Mouse (Mus musculus): ENCODE results near the gene Olfr479. TPM values are rescaled to one million over a fixed set of nuclear protein-coding genes. Genes with fewer than 3 reads are reported as not detected.
"Not testable (repeated sequence)": the region's sequence is repeated elsewhere in the genome, so short reads cannot be mapped to it uniquely, and the experiment has no call there.

Olfr479 gene
- polyA plus RNA-seq (2015; fragmentation: Nextera tagmentation; extraction: Ambion mirVana): not detected in 2 replicates

DNA sequence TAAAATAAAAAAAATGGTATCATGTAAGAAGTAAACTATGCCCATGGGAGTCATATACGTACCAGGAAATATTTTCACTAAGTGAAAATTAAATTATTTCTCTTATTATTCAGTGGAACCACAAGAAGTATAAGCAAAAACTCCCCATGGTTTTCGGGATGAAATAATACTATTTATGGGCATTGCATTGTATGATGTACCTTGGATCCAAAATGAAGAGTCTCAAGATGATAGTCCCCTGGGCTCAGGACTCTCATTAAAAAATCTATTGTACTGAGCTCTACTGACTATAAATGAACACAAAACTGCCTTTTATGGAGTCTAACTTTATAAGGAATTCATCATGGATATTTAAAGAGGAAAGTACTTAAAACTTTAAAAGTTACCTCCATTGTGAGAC is at the start of gene Olfr479:
Gene Olfr479, plus strand, starts transcription at position 301 of the 400 bp plus-strand sequence.
- WGBS (ENCODE audit: insufficient replicate concordance): 82% methylated on average over 2 of the region's 2 CpGs
- TF ChIP-seq EP300 (IDR thresholded peaks at IDR 0.05; ENCODE audit: low read depth): no peak
- TF ChIP-seq CTCF (IDR thresholded peaks at IDR 0.05; ENCODE audit: low read depth): no peak
- Histone ChIP-seq H3K4me2 (ENCODE audit: low read depth, low read length) (no peak within 1 kb of the TSS), H3K4me1 (ENCODE audit: insufficient read depth) (no peaks in the 10 kb centered on the region), H3K27me3 (ENCODE audit: insufficient read depth, low read length) (no peaks in the 10 kb centered on the region), H3K4me3 (ENCODE audit: low read depth, low read length) (no peak within 1 kb of the TSS), H3K9ac (replicated peaks) (no peak within 1 kb of the TSS), H3K9me3 (ENCODE audit: low read length) (no peaks in the 10 kb centered on the region), H3K27ac (ENCODE audit: low read depth) (no peak within 1 kb of the TSS), H3K36me3 (replicated peaks; ENCODE audit: insufficient read depth, low read length) (no peaks in the 10 kb centered on the region)
- ATAC-seq: no peak
- no peak for DNase-seq

DNA sequence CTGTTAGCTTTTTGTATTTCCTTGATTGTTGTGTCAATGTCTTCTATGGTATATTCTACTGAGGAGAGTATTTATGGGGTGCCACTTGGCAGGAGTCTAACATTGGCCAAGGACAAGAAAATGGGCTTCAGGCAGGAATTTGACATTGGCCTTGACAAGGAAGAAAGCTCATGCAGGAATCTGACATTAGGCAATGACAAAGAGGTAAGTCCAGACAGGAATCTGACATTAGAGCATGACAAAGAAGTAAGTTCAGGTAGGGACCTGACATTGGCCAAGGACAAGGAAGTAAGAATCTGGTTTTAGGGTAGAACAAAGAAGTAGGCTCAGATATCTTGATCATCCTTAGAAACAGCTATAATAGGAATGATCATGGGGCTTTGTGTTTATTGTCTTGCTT is 36.2 kb upstream of the Olfr479 start:
- not testable (repeated sequence) for H3K4me3 ChIP-seq (ENCODE audit: low read depth, low read length); H3K9me3 ChIP-seq (ENCODE audit: low read length); H3K4me1 ChIP-seq (ENCODE audit: insufficient read depth); H3K9ac ChIP-seq (replicated peaks); DNase-seq; H3K4me2 ChIP-seq (ENCODE audit: low read depth, low read length); H3K36me3 ChIP-seq (replicated peaks; ENCODE audit: insufficient read depth, low read length); ATAC-seq; H3K27ac ChIP-seq (ENCODE audit: low read depth); H3K27me3 ChIP-seq (ENCODE audit: insufficient read depth, low read length)

DNA sequence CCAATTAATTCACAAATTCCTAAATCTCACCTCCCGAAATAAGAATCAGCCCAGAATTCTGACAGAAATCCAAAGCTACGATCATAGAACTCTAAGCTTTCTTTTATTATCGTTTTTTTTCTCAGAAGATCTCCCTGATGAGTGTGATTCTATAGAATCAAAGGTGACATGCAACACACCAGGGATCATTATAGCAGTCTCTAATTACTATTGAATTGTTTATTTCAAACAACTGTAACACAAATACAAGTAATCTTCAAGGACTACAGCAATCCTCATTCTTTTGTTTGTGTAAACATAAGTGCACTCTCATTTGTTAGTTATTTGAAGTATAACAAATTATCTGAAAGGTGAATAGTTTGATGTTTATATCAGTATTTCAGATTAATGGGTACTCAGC is 16.6 kb upstream of the Olfr479 start, which contains the start of gene Olfr478:
Gene Olfr478, minus strand, starts transcription at position 101 of the 400 bp plus-strand sequence.
- H3K36me3 ChIP-seq (replicated peaks; ENCODE audit: insufficient read depth, low read length): no peaks in the 10 kb centered on the region
- no peak within 1 kb of the TSS for H3K4me3 ChIP-seq (ENCODE audit: low read depth, low read length)
- WGBS (ENCODE audit: insufficient replicate concordance): 57% methylated on average over 3 of the region's 3 CpGs
- TF ChIP-seq CTCF (IDR thresholded peaks at IDR 0.05; ENCODE audit: low read depth): no peak
- no peak for TF ChIP-seq EP300 (IDR thresholded peaks at IDR 0.05; ENCODE audit: low read depth)
- H3K9ac ChIP-seq (replicated peaks): no peak within 1 kb of the TSS
- no peaks in the 10 kb centered on the region for H3K27me3 ChIP-seq (ENCODE audit: insufficient read depth, low read length)
- H3K4me2 ChIP-seq (ENCODE audit: low read depth, low read length): no peak within 1 kb of the TSS
- no peak for DNase-seq
- H3K4me1 ChIP-seq (ENCODE audit: insufficient read depth): no peaks in the 10 kb centered on the region
- H3K27ac ChIP-seq (ENCODE audit: low read depth): no peak within 1 kb of the TSS
- no peak for ATAC-seq
- 0 out of 2 replicates have a peak, but pooled peaks cover 3% of the 10 kb centered on the region for H3K9me3 ChIP-seq (ENCODE audit: low read length)

DNA sequence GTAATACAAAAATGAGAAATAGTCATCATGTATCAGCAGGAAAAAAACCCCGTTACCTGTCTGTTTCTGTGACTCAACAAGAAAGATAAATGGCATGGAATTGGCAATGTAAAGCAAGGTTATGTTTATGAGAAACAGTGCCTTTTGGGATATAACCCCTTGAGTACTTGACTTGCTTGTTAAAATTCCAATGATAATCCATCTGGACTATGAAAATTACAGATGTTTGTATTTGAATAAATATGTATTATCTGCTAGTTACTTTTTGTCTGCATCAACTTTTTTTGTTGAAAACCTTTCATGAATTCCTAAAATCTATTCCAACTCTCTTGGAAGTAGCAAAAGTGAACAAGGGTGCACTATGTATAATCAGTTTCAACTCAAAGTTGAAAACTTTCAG is 16.8 kb downstream of the Olfr479 start, which contains the start of gene Olfr480:
Gene Olfr480, minus strand, starts transcription at position 101 of the 400 bp plus-strand sequence.
- Histone ChIP-seq H3K9ac (replicated peaks) (no peak within 1 kb of the TSS), H3K27ac (ENCODE audit: low read depth) (no peak within 1 kb of the TSS), H3K4me3 (ENCODE audit: low read depth, low read length) (no peak within 1 kb of the TSS), H3K9me3 (ENCODE audit: low read length) (no peaks in the 10 kb centered on the region), H3K4me1 (ENCODE audit: insufficient read depth) (no peaks in the 10 kb centered on the region), H3K36me3 (replicated peaks; ENCODE audit: insufficient read depth, low read length) (no peaks in the 10 kb centered on the region), H3K27me3 (ENCODE audit: insufficient read depth, low read length) (no peaks in the 10 kb centered on the region), H3K4me2 (ENCODE audit: low read depth, low read length) (no peak within 1 kb of the TSS)
- WGBS (ENCODE audit: insufficient replicate concordance): 57% methylated on average over 1 of the region's 1 CpGs
- TF ChIP-seq CTCF (IDR thresholded peaks at IDR 0.05; ENCODE audit: low read depth) (no peak), EP300 (IDR thresholded peaks at IDR 0.05; ENCODE audit: low read depth) (no peak)
- no peak for ATAC-seq
- no peak for DNase-seq

DNA sequence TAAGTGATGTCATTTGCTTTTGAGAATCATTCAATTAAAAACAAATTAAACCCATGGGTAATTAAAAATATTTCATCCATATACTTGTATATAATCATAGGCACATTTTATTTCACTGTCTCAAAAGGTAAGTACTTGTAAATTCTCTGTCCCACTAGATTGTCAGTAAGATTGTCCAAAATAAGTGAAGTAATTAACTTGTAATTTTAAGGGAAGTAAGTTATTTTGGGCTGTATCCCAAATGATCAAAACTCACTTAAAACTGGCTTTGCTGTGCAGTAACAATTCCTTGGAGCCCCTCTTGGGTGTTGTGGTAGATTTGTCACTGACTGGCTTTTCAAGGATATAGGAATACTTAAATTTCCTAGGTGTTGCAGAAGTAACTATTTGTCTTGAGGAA is 29.1 kb downstream of the Olfr479 start, which contains the start of gene Olfr481:
Gene Olfr481, plus strand, starts transcription at position 301 of the 400 bp plus-strand sequence.
- Histone ChIP-seq H3K27ac (ENCODE audit: low read depth) (no peak within 1 kb of the TSS), H3K9me3 (ENCODE audit: low read length) (no peaks in the 10 kb centered on the region), H3K4me1 (ENCODE audit: insufficient read depth) (no peaks in the 10 kb centered on the region), H3K27me3 (ENCODE audit: insufficient read depth, low read length) (no peaks in the 10 kb centered on the region), H3K9ac (replicated peaks) (no peak within 1 kb of the TSS), H3K36me3 (replicated peaks; ENCODE audit: insufficient read depth, low read length) (no peaks in the 10 kb centered on the region), H3K4me2 (ENCODE audit: low read depth, low read length) (no peak within 1 kb of the TSS), H3K4me3 (ENCODE audit: low read depth, low read length) (no peak within 1 kb of the TSS)
- no peak for TF ChIP-seq CTCF (IDR thresholded peaks at IDR 0.05; ENCODE audit: low read depth)
- no peak for TF ChIP-seq EP300 (IDR thresholded peaks at IDR 0.05; ENCODE audit: low read depth)
- ATAC-seq (no peak), DNase-seq (no peak)

DNA sequence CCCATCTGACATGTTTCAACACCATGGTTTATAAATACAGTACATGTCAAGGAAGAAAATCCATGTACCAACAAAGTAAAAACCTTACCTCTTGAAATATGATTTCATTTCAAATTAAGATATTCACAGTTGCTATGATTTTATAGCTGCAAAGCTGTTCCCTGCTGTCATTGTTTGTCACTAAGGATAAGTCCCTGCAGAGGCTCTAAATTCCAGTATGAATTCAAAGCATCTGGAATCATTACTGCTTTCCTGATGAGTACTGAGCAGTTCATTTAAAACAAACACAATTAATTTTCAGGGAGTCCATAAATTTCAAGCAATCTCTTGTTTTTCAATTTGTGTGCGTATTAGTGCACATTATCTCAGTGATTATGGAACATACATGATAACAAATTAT is 47.0 kb downstream of the Olfr479 start, which contains the start of gene Olfr482:
Gene Olfr482, minus strand, starts transcription at position 101 of the 400 bp plus-strand sequence.
- WGBS (ENCODE audit: insufficient replicate concordance): 68% methylated on average over 1 of the region's 1 CpGs
- no peak for DNase-seq
- no peak within 1 kb of the TSS for H3K4me3 ChIP-seq (ENCODE audit: low read depth, low read length)
- H3K4me1 ChIP-seq (ENCODE audit: insufficient read depth): no peaks in the 10 kb centered on the region
- no peak within 1 kb of the TSS for H3K9ac ChIP-seq (replicated peaks)
- H3K4me2 ChIP-seq (ENCODE audit: low read depth, low read length): no peak within 1 kb of the TSS
- no peaks in the 10 kb centered on the region for H3K9me3 ChIP-seq (ENCODE audit: low read length)
- no peaks in the 10 kb centered on the region for H3K27me3 ChIP-seq (ENCODE audit: insufficient read depth, low read length)
- no peak within 1 kb of the TSS for H3K27ac ChIP-seq (ENCODE audit: low read depth)
- TF ChIP-seq EP300 (IDR thresholded peaks at IDR 0.05; ENCODE audit: low read depth) (no peak), CTCF (IDR thresholded peaks at IDR 0.05; ENCODE audit: low read depth) (no peak)
- no peaks in the 10 kb centered on the region for H3K36me3 ChIP-seq (replicated peaks; ENCODE audit: insufficient read depth, low read length)
- no peak for ATAC-seq

DNA sequence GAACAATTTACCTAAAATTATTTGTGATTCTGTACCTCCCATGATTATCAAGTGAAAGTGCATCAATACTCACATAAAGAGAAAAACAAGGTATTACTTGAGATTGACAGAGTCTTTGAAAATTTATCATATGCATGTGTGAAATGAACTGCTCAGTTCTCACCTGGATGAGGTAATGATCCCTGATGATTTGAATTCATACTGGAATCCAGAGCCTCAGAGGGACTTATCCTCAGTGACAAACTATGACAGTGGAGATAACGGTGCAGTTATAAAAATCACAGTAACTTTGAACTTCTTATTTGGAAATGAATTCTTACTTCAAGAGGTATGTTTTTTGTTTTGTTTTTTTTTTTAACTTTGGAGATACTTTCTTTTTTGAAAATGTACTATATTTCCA is 50.1 kb downstream of the Olfr479 start, which contains the start of gene Olfr483:
Gene Olfr483, plus strand, starts transcription at position 301 of the 400 bp plus-strand sequence.
- no peaks in the 10 kb centered on the region for H3K36me3 ChIP-seq (replicated peaks; ENCODE audit: insufficient read depth, low read length)
- no peak for ATAC-seq
- no peak for DNase-seq
- H3K4me1 ChIP-seq (ENCODE audit: insufficient read depth): no peaks in the 10 kb centered on the region
- H3K9ac ChIP-seq (replicated peaks): no peak within 1 kb of the TSS
- WGBS (ENCODE audit: insufficient replicate concordance): 76% methylated on average over 1 of the region's 1 CpGs
- no peak within 1 kb of the TSS for H3K27ac ChIP-seq (ENCODE audit: low read depth)
- H3K9me3 ChIP-seq (ENCODE audit: low read length): no peaks in the 10 kb centered on the region
- H3K27me3 ChIP-seq (ENCODE audit: insufficient read depth, low read length): no peaks in the 10 kb centered on the region
- H3K4me3 ChIP-seq (ENCODE audit: low read depth, low read length): no peak within 1 kb of the TSS
- H3K4me2 ChIP-seq (ENCODE audit: low read depth, low read length): no peak within 1 kb of the TSS
- no peak for TF ChIP-seq EP300 (IDR thresholded peaks at IDR 0.05; ENCODE audit: low read depth)
- TF ChIP-seq CTCF (IDR thresholded peaks at IDR 0.05; ENCODE audit: low read depth): no peak

Other genes with a start within 250 kb of the Olfr479 start
- not detected in 2 replicates for gene Ovch2, start 249.5 kb upstream of the Olfr479 start, polyA plus RNA-seq (2015; fragmentation: Nextera tagmentation; extraction: Ambion mirVana)
- not detected in 2 replicates for gene Olfr467, start 238.4 kb upstream of the Olfr479 start, polyA plus RNA-seq (2015; fragmentation: Nextera tagmentation; extraction: Ambion mirVana)
- not detected in 2 replicates for gene Olfr469, start 225.2 kb upstream of the Olfr479 start, polyA plus RNA-seq (2015; fragmentation: Nextera tagmentation; extraction: Ambion mirVana)
- not detected in 2 replicates for gene Olfr470, start 203.2 kb upstream of the Olfr479 start, polyA plus RNA-seq (2015; fragmentation: Nextera tagmentation; extraction: Ambion mirVana)
- gene Olfr472, start 152.8 kb upstream of the Olfr479 start, polyA plus RNA-seq (2015; fragmentation: Nextera tagmentation; extraction: Ambion mirVana): not detected in 2 replicates
- not detected in 2 replicates for gene Olfr473, start 120.2 kb upstream of the Olfr479 start, polyA plus RNA-seq (2015; fragmentation: Nextera tagmentation; extraction: Ambion mirVana)
- gene Olfr474, start 96.0 kb upstream of the Olfr479 start, polyA plus RNA-seq (2015; fragmentation: Nextera tagmentation; extraction: Ambion mirVana): not detected in 2 replicates
- not detected in 2 replicates for gene Olfr476, start 85.9 kb upstream of the Olfr479 start, polyA plus RNA-seq (2015; fragmentation: Nextera tagmentation; extraction: Ambion mirVana)
- not detected in 2 replicates for gene Olfr477, start 64.0 kb upstream of the Olfr479 start, polyA plus RNA-seq (2015; fragmentation: Nextera tagmentation; extraction: Ambion mirVana)
- gene Olfr478, start 16.7 kb upstream of the Olfr479 start, polyA plus RNA-seq (2015; fragmentation: Nextera tagmentation; extraction: Ambion mirVana): not detected in 2 replicates
- gene Olfr480, start 16.7 kb downstream of the Olfr479 start, polyA plus RNA-seq (2015; fragmentation: Nextera tagmentation; extraction: Ambion mirVana): not detected in 2 replicates
- gene Olfr481, start 29.2 kb downstream of the Olfr479 start, polyA plus RNA-seq (2015; fragmentation: Nextera tagmentation; extraction: Ambion mirVana): not detected in 2 replicates
- gene Olfr482, start 46.9 kb downstream of the Olfr479 start, polyA plus RNA-seq (2015; fragmentation: Nextera tagmentation; extraction: Ambion mirVana): not detected in 2 replicates
- not detected in 2 replicates for gene Olfr483, start 50.2 kb downstream of the Olfr479 start, polyA plus RNA-seq (2015; fragmentation: Nextera tagmentation; extraction: Ambion mirVana)
- not detected in 2 replicates for gene Olfr484, start 76.8 kb downstream of the Olfr479 start, polyA plus RNA-seq (2015; fragmentation: Nextera tagmentation; extraction: Ambion mirVana)
- not detected in 2 replicates for gene Olfr485, start 109.2 kb downstream of the Olfr479 start, polyA plus RNA-seq (2015; fragmentation: Nextera tagmentation; extraction: Ambion mirVana)
- not detected in 2 replicates for gene Olfr486, start 122.0 kb downstream of the Olfr479 start, polyA plus RNA-seq (2015; fragmentation: Nextera tagmentation; extraction: Ambion mirVana)
- gene Olfr487, start 163.9 kb downstream of the Olfr479 start, polyA plus RNA-seq (2015; fragmentation: Nextera tagmentation; extraction: Ambion mirVana): not detected in 2 replicates
- not detected in 2 replicates for gene Olfr488, start 207.7 kb downstream of the Olfr479 start, polyA plus RNA-seq (2015; fragmentation: Nextera tagmentation; extraction: Ambion mirVana)
- gene Olfr490, start 238.2 kb downstream of the Olfr479 start, polyA plus RNA-seq (2015; fragmentation: Nextera tagmentation; extraction: Ambion mirVana): not detected in 2 replicates

All from liver, postnatal 0 days (tissue).